In the genomic region with DNA sequence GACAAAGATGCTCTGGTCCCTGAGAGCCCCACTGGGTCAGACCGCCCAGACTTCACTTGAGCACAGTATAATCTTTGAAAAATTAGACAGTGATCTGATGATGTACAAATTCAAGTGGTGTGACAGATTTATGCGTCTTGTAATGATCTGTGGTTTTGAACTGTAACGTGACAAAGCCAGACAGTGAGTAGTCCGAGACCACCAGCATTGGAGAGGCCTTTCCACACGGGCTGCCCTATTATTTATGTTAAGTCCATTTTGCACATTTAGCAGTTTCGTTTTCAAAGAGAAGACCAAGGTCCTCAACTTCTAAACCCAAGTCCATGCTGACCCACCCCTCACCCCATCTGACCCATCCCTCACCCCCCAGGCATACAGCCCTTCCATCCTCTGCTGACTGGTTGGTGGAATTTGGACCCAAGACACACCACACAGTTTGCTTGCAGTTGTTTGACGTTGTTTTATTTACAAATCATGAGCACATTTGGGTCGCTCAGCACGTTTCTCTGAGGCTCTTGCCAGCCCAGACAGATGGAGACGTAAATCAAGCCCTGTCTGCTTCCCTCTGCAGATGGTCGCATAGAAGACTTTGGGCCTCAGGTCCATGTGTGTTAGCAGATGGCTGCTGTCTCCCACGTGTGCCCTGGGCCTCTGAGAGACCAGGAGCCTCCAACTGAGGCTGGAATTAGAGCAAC, we compare ENCODE assay signal across 13 mouse cellular contexts.
DNase-seq lines count a peak whose midpoint lies in the region; ATAC-seq and TF ChIP-seq lines count a peak whose summit lies in the region.
"Had no signal": no experiment of that assay in that cellular context is flagged by ENCODE, and none has a peak within 500 bp of the region (broad histone marks: within the 10 kb centered on the region; RNA-seq: fewer than 3 reads in every experiment).

No protein-coding gene starts in this region.

- no peak overlapping the region for H3K27ac ChIP-seq in kidney, adult 2 months (ENCODE audit: insufficient read depth, low read depth, low read length)
- H3K27ac ChIP-seq in heart, embryonic 11.5 days (ENCODE audit: low read depth, low read length), result no peak overlapping the region
- H3K27ac ChIP-seq: gastrocnemius, adult 2 months; intestine, embryonic 15.5 days; liver, embryonic 13.5 days; neural tube, embryonic 15.5 days had no signal

- no peak overlapping the region for H3K4me2 ChIP-seq in heart, embryonic 11.5 days
- H3K4me2 ChIP-seq: intestine, embryonic 15.5 days; liver, embryonic 13.5 days; neural tube, embryonic 15.5 days had no signal

- H3K4me3 ChIP-seq in kidney, adult 2 months (ENCODE audit: insufficient read depth, low read depth, low read length), result no peak overlapping the region
- no peak overlapping the region for H3K4me3 ChIP-seq in heart, embryonic 11.5 days (ENCODE audit: low read depth, low read length)
- H3K4me3 ChIP-seq: gastrocnemius, adult 2 months; intestine, embryonic 15.5 days; liver, embryonic 13.5 days; neural tube, embryonic 15.5 days had no signal

- no peak for TF ChIP-seq CTCF in kidney, adult 2 months (conservative IDR thresholded peaks at IDR 0.05; ENCODE audit: insufficient read depth, insufficient read length, low read depth, low read length)

- no peaks in the 10 kb centered on the region for H3K27me3 ChIP-seq in kidney, adult 2 months (replicated peaks; ENCODE audit: control insufficient read depth, insufficient read depth, low read length)
- no peaks in the 10 kb centered on the region for H3K27me3 ChIP-seq in heart, embryonic 11.5 days (ENCODE audit: control insufficient read depth, insufficient read depth, low read length)
- H3K27me3 ChIP-seq: intestine, embryonic 15.5 days; liver, embryonic 13.5 days; neural tube, embryonic 15.5 days had no signal

- H3K36me3 ChIP-seq in kidney, adult 2 months (ENCODE audit: control insufficient read depth, insufficient read depth, low read length), result no peaks in the 10 kb centered on the region
- no peaks in the 10 kb centered on the region for H3K36me3 ChIP-seq in heart, embryonic 11.5 days (ENCODE audit: control insufficient read depth, insufficient read depth, low read length)
- H3K36me3 ChIP-seq: intestine, embryonic 15.5 days; liver, embryonic 13.5 days; neural tube, embryonic 15.5 days had no signal

- no peak for TF ChIP-seq POLR2A in kidney, adult 2 months (IDR thresholded peaks at IDR 0.05; ENCODE audit: low read depth, low read length)

- H3K4me1 ChIP-seq in kidney, adult 2 months (ENCODE audit: control insufficient read depth, insufficient read depth, low read length), result no peaks in the 10 kb centered on the region
- H3K4me1 ChIP-seq in heart, embryonic 11.5 days (ENCODE audit: control insufficient read depth, insufficient read depth, low read length), result no peaks in the 10 kb centered on the region
- H3K4me1 ChIP-seq: intestine, embryonic 15.5 days; liver, embryonic 13.5 days; neural tube, embryonic 15.5 days had no signal

- peak; percentile 2 for DNase-seq in adrenal gland, postnatal 25 days
- no peak for DNase-seq in adrenal gland, adult 8-10 months
- peak; percentile 6 to 9 for DNase-seq in kidney, postnatal 4 days
- no peak for DNase-seq in kidney, adult 2 months
- DNase-seq in brain, embryonic 18.5 days (ENCODE audit: low read depth, low spot score), result peak; percentile 66
- DNase-seq in embryo, embryonic 11.5 days (ENCODE audit: low read depth, low spot score), result peak; percentile 1
- DNase-seq in urinary bladder, postnatal 36 days (ENCODE audit: low spot score in 2 of 2), result no peak
- DNase-seq: gastrocnemius, adult 2 months; liver, embryonic 13.5 days; midbrain, embryonic 14.5 days had no signal

- WGBS in kidney, adult 2 months, result 57% methylated on average over 12 of the region's 12 CpGs
- WGBS in heart, embryonic 11.5 days (ENCODE audit: insufficient replicate concordance), result 70% methylated on average over 12 of the region's 12 CpGs

- no peaks in the 10 kb centered on the region for H3K9me3 ChIP-seq in heart, embryonic 11.5 days (replicated peaks; ENCODE audit: control insufficient read depth, low read length)
- H3K9me3 ChIP-seq: intestine, embryonic 15.5 days; liver, embryonic 13.5 days; neural tube, embryonic 15.5 days had no signal

- no peak for ATAC-seq in heart, embryonic 11.5 days (replicated peaks; ENCODE audit: insufficient number of reproducible peaks, low FRiP score, low TSS enrichment)
- ATAC-seq: intestine, embryonic 15.5 days had no signal

- H3K9ac ChIP-seq in heart, embryonic 11.5 days (ENCODE audit: low read depth, low read length), result no peak overlapping the region
- H3K9ac ChIP-seq: intestine, embryonic 15.5 days; liver, embryonic 13.5 days; neural tube, embryonic 15.5 days had no signal

Comparison
In these comparisons a context has a peak if more than half of its experiments do, and no peak if none do; other contexts are left out.
1. DNase-seq: peak in adrenal gland, postnatal 25 days (single experiment), kidney, postnatal 4 days (2 of 2), brain, embryonic 18.5 days (single experiment) and embryo, embryonic 11.5 days (single experiment); none in adrenal gland, adult 8-10 months (single experiment), kidney, adult 2 months (single experiment) and urinary bladder, postnatal 36 days (0 of 2).